Comparison of ENCODE assay signal across 31 mouse cellular contexts in the genomic region with DNA sequence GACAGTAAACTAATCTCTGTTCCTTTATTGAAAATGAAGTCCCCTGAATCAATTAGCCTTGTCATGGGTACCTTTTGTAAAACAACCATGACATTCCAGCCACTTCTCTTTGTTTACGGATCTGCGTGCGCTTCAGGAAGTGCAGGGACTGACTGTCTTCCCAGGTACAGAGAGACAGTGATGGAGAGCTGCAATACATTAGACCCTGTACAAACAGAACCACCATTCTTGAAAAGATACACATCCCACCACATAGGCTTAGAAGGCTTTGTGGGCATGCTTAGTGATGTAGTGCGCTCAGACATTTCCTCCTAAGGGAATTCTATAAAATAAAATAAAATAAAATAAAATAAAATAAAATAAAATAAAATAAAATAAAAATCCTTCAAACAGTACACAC.
DNase-seq lines count a peak whose midpoint lies in the region; ATAC-seq and TF ChIP-seq lines count a peak whose summit lies in the region.
"Had no signal": no experiment of that assay in that cellular context is flagged by ENCODE, and none has a peak within 500 bp of the region (broad histone marks: within the 10 kb centered on the region; RNA-seq: fewer than 3 reads in every experiment).

No protein-coding gene starts in this region.

- H3K27ac ChIP-seq in forebrain, embryonic 14.5 days (ENCODE audit: low read depth, low read length), result no peak overlapping the region
- no peak overlapping the region for H3K27ac ChIP-seq in forebrain, embryonic 12.5 days
- no peak overlapping the region for H3K27ac ChIP-seq in midbrain, embryonic 13.5 days
- no peak overlapping the region for H3K27ac ChIP-seq in midbrain, embryonic 11.5 days (ENCODE audit: low read depth, low read length)
- peak overlapping the region; percentile 78 for H3K27ac ChIP-seq in hindbrain, embryonic 13.5 days
- H3K27ac ChIP-seq in midbrain, embryonic 15.5 days, result 0 out of 2 replicates have a peak overlapping the region, but pooled peaks have one; percentile 49
- H3K27ac ChIP-seq in intestine, postnatal 0 days (ENCODE audit: low read depth, low read length), result no peak overlapping the region
- H3K27ac ChIP-seq: heart, adult 2 months; heart, embryonic 13.5 days; intestine, embryonic 15.5 days; kidney, postnatal 0 days; limb, embryonic 15.5 days; liver, embryonic 14.5 days; macrophage; stomach, postnatal 0 days had no signal

- no peak overlapping the region for H3K4me3 ChIP-seq in forebrain, embryonic 14.5 days (ENCODE audit: low read depth, low read length)
- no peak overlapping the region for H3K4me3 ChIP-seq in forebrain, embryonic 12.5 days (replicated peaks)
- H3K4me3 ChIP-seq in midbrain, embryonic 13.5 days (replicated peaks), result no peak overlapping the region
- no peak overlapping the region for H3K4me3 ChIP-seq in midbrain, embryonic 11.5 days (ENCODE audit: low read depth, low read length)
- no peak overlapping the region for H3K4me3 ChIP-seq in hindbrain, embryonic 13.5 days
- H3K4me3 ChIP-seq in midbrain, embryonic 15.5 days, result no peak overlapping the region
- H3K4me3 ChIP-seq in intestine, postnatal 0 days (ENCODE audit: low read depth, low read length), result no peak overlapping the region
- H3K4me3 ChIP-seq: erythroblast, embryonic 14.5 days; heart, adult 2 months; heart, embryonic 13.5 days; intestine, embryonic 15.5 days; limb, embryonic 15.5 days had no signal

- ATAC-seq in forebrain, embryonic 14.5 days, result no peak
- ATAC-seq in forebrain, embryonic 12.5 days (ENCODE audit: low FRiP score), result no peak
- ATAC-seq in midbrain, embryonic 13.5 days, result peak; percentile 62; the same call in 1 of the 2 replicates
- no peak for ATAC-seq in midbrain, embryonic 11.5 days (ENCODE audit: low FRiP score)
- ATAC-seq in hindbrain, embryonic 13.5 days (ENCODE audit: low FRiP score), result 0 out of 2 replicates have a peak, but pooled peaks have one; percentile 46
- ATAC-seq in midbrain, embryonic 15.5 days (replicated peaks), result no peak; the same call in 1 of the 2 replicates
- ATAC-seq in intestine, postnatal 0 days, result no peak
- ATAC-seq: intestine, embryonic 15.5 days had no signal

- H3K4me1 ChIP-seq in forebrain, embryonic 14.5 days (ENCODE audit: control insufficient read depth, insufficient read depth, low read length), result peaks cover 9% of the 10 kb centered on the region
- H3K4me1 ChIP-seq in forebrain, embryonic 12.5 days, result peaks cover 9% of the 10 kb centered on the region
- H3K4me1 ChIP-seq in midbrain, embryonic 13.5 days (replicated peaks), result peaks cover 9% of the 10 kb centered on the region
- H3K4me1 ChIP-seq in midbrain, embryonic 11.5 days (ENCODE audit: control insufficient read depth, insufficient read depth, low read length), result no peaks in the 10 kb centered on the region
- peaks cover 27% of the 10 kb centered on the region for H3K4me1 ChIP-seq in hindbrain, embryonic 13.5 days (replicated peaks)
- 0 out of 2 replicates have a peak, but pooled peaks cover 6% of the 10 kb centered on the region for H3K4me1 ChIP-seq in midbrain, embryonic 15.5 days
- no peaks in the 10 kb centered on the region for H3K4me1 ChIP-seq in intestine, postnatal 0 days (replicated peaks; ENCODE audit: control insufficient read depth, insufficient read depth, low read length)
- H3K4me1 ChIP-seq: intestine, embryonic 15.5 days; limb, embryonic 15.5 days had no signal

- no peak overlapping the region for H3K9ac ChIP-seq in forebrain, embryonic 14.5 days (ENCODE audit: low read length)
- no peak overlapping the region for H3K9ac ChIP-seq in forebrain, embryonic 12.5 days
- no peak overlapping the region for H3K9ac ChIP-seq in midbrain, embryonic 13.5 days (replicated peaks)
- no peak overlapping the region for H3K9ac ChIP-seq in midbrain, embryonic 11.5 days (ENCODE audit: low read length)
- H3K9ac ChIP-seq in hindbrain, embryonic 13.5 days, result no peak overlapping the region
- H3K9ac ChIP-seq in midbrain, embryonic 15.5 days, result no peak overlapping the region
- H3K9ac ChIP-seq in intestine, postnatal 0 days (ENCODE audit: low read depth, low read length), result no peak overlapping the region
- H3K9ac ChIP-seq: heart, embryonic 13.5 days; intestine, embryonic 15.5 days; limb, embryonic 15.5 days; liver, embryonic 14.5 days had no signal

- DNase-seq in forebrain, embryonic 14.5 days (ENCODE audit: low spot score), result peak; percentile 25
- DNase-seq in midbrain, embryonic 11.5 days (ENCODE audit: low spot score, missing footprints), result no peak
- no peak for DNase-seq in ovary, postnatal 36 days (ENCODE audit: low spot score)
- DNase-seq: adrenal gland, adult 8-10 months; cerebellum, adult 9-11 months; gastrocnemius, postnatal 25 days; heart, adult 2 months; heart, postnatal 10 days; kidney, adult 8-10 months; kidney, postnatal 4 days; layer of hippocampus, postnatal 36 days; left cerebral cortex, postnatal 4 days; lung, adult 2 months; lung, postnatal 10 days; right cerebral cortex, postnatal 4 days; thymus, adult 18-20 months; thymus, postnatal 36 days had no signal

- H3K4me2 ChIP-seq in forebrain, embryonic 14.5 days (ENCODE audit: low read length), result no peak overlapping the region
- no peak overlapping the region for H3K4me2 ChIP-seq in forebrain, embryonic 12.5 days
- no peak overlapping the region for H3K4me2 ChIP-seq in midbrain, embryonic 13.5 days (replicated peaks)
- H3K4me2 ChIP-seq in midbrain, embryonic 11.5 days, result no peak overlapping the region
- H3K4me2 ChIP-seq in hindbrain, embryonic 13.5 days, result no peak overlapping the region
- H3K4me2 ChIP-seq in midbrain, embryonic 15.5 days, result no peak overlapping the region
- H3K4me2 ChIP-seq in intestine, postnatal 0 days (replicated peaks; ENCODE audit: low read depth), result no peak overlapping the region
- H3K4me2 ChIP-seq: heart, embryonic 13.5 days; intestine, embryonic 15.5 days; limb, embryonic 15.5 days had no signal

- H3K9me3 ChIP-seq in forebrain, embryonic 14.5 days (replicated peaks; ENCODE audit: control insufficient read depth, low read length), result no peaks in the 10 kb centered on the region
- no peaks in the 10 kb centered on the region for H3K9me3 ChIP-seq in forebrain, embryonic 12.5 days
- no peaks in the 10 kb centered on the region for H3K9me3 ChIP-seq in midbrain, embryonic 13.5 days
- no peaks in the 10 kb centered on the region for H3K9me3 ChIP-seq in midbrain, embryonic 11.5 days (ENCODE audit: control insufficient read depth, low read length)
- H3K9me3 ChIP-seq in hindbrain, embryonic 13.5 days, result no peaks in the 10 kb centered on the region
- H3K9me3 ChIP-seq in midbrain, embryonic 15.5 days, result no peaks in the 10 kb centered on the region
- H3K9me3 ChIP-seq in intestine, postnatal 0 days (ENCODE audit: control insufficient read depth), result no peaks in the 10 kb centered on the region
- H3K9me3 ChIP-seq: G1E; heart, embryonic 13.5 days; intestine, embryonic 15.5 days; limb, embryonic 15.5 days had no signal

- TF ChIP-seq CTCF in intestine, postnatal 0 days (IDR thresholded peaks at IDR 0.05; ENCODE audit: low read depth), result no peak

- H3K36me3 ChIP-seq in forebrain, embryonic 14.5 days (ENCODE audit: control insufficient read depth, insufficient read depth, low read length), result no peaks in the 10 kb centered on the region
- H3K36me3 ChIP-seq in forebrain, embryonic 12.5 days (replicated peaks), result no peaks in the 10 kb centered on the region
- H3K36me3 ChIP-seq in midbrain, embryonic 13.5 days, result no peaks in the 10 kb centered on the region
- no peaks in the 10 kb centered on the region for H3K36me3 ChIP-seq in midbrain, embryonic 11.5 days (ENCODE audit: control insufficient read depth, insufficient read depth, low read length)
- H3K36me3 ChIP-seq in hindbrain, embryonic 13.5 days, result no peaks in the 10 kb centered on the region
- no peaks in the 10 kb centered on the region for H3K36me3 ChIP-seq in midbrain, embryonic 15.5 days (replicated peaks)
- no peaks in the 10 kb centered on the region for H3K36me3 ChIP-seq in intestine, postnatal 0 days (ENCODE audit: control insufficient read depth, insufficient read depth)
- H3K36me3 ChIP-seq: G1E; heart, embryonic 13.5 days; intestine, embryonic 15.5 days; limb, embryonic 15.5 days had no signal

- no peaks in the 10 kb centered on the region for H3K27me3 ChIP-seq in forebrain, embryonic 14.5 days (replicated peaks; ENCODE audit: control insufficient read depth, insufficient read depth, low read length)
- H3K27me3 ChIP-seq in forebrain, embryonic 12.5 days, result no peaks in the 10 kb centered on the region
- H3K27me3 ChIP-seq in midbrain, embryonic 13.5 days, result no peaks in the 10 kb centered on the region
- no peaks in the 10 kb centered on the region for H3K27me3 ChIP-seq in midbrain, embryonic 11.5 days (ENCODE audit: control insufficient read depth, insufficient read depth, low read length)
- no peaks in the 10 kb centered on the region for H3K27me3 ChIP-seq in hindbrain, embryonic 13.5 days
- no peaks in the 10 kb centered on the region for H3K27me3 ChIP-seq in midbrain, embryonic 15.5 days (replicated peaks)
- no peaks in the 10 kb centered on the region for H3K27me3 ChIP-seq in intestine, postnatal 0 days (replicated peaks; ENCODE audit: control insufficient read depth, insufficient read depth, low read length)
- H3K27me3 ChIP-seq: heart, embryonic 13.5 days; intestine, embryonic 15.5 days; limb, embryonic 15.5 days had no signal

- 31% methylated on average over 4 of the region's 4 CpGs for WGBS in forebrain, embryonic 14.5 days
- 43% methylated on average over 4 of the region's 4 CpGs for WGBS in forebrain, embryonic 12.5 days
- WGBS in midbrain, embryonic 13.5 days, result 54% methylated on average over 4 of the region's 4 CpGs
- WGBS in midbrain, embryonic 11.5 days, result 66% methylated on average over 4 of the region's 4 CpGs
- 38% methylated on average over 4 of the region's 4 CpGs for WGBS in hindbrain, embryonic 13.5 days
- 41% methylated on average over 4 of the region's 4 CpGs for WGBS in midbrain, embryonic 15.5 days
- WGBS in intestine, postnatal 0 days, result 67% methylated on average over 4 of the region's 4 CpGs

Comparison
In these comparisons a context has a peak if more than half of its experiments do, and no peak if none do; other contexts are left out.
1. ATAC-seq: peak in midbrain, embryonic 13.5 days (single experiment) and hindbrain, embryonic 13.5 days (single experiment); none in forebrain, embryonic 14.5 days (single experiment), forebrain, embryonic 12.5 days (single experiment), midbrain, embryonic 11.5 days (single experiment), midbrain, embryonic 15.5 days (single experiment) and intestine, postnatal 0 days (single experiment).
2. H3K27ac ChIP-seq: peak in hindbrain, embryonic 13.5 days (single experiment) and midbrain, embryonic 15.5 days (single experiment); none in forebrain, embryonic 14.5 days (single experiment), forebrain, embryonic 12.5 days (single experiment), midbrain, embryonic 13.5 days (single experiment), midbrain, embryonic 11.5 days (single experiment) and intestine, postnatal 0 days (single experiment).